Mouse (Mus musculus) gastrocnemius, postnatal 36 days (tissue): Measurements from ENCODE around the gene Tifa. TPM values are rescaled to one million over a fixed set of nuclear protein-coding genes. Genes with fewer than 3 reads are reported as not detected.

Experiments used
- DNase-seq, 2 experiments: peaks; one replicate each; pipeline ENCODE4 v3.0.0; 2022
- intact Hi-C: fragments of 180-260 bp; cut with DNase I; formaldehyde crosslinking; loops from one replicate; pipeline ENCODE4 v1.15.1; 2025
- total RNA-seq, 2 experiments: library from RNA; stranded (reverse); gene quantifications; 2 replicates each; pipeline ENCODE4 v1.2.3; 2021

The Tifa gene
- total RNA-seq, 2 experiments from 2014 or later: 0.59 to 1.0 TPM

- DNase-seq: no peak
- intact Hi-C loops: no loop called here
Observed at GRCm38 (mm10) chr3:127818694-127819663, 29.4 kb downstream of the Tifa start.

- intact Hi-C loops: no loop called here
- no peak for DNase-seq
Observed at GRCm38 (mm10) chr3:127820400-127820799, 30.8 kb downstream of the Tifa start.

- no peak for DNase-seq
- intact Hi-C loops: no loop called here
Observed at GRCm38 (mm10) chr3:127821209-127821608, 31.6 kb downstream of the Tifa start.

GRCm38 (mm10) chr3:127823886-127824863, 34.6 kb downstream of the Tifa start:
- no peak for DNase-seq
- intact Hi-C loops: no loop called here

- DNase-seq: no peak
- intact Hi-C loops: no loop called here
Observed at GRCm38 (mm10) chr3:127826503-127826902, 36.9 kb downstream of the Tifa start.

GRCm38 (mm10) chr3:127827123-127827522, 37.5 kb downstream of the Tifa start:
- intact Hi-C loops: no loop called here

GRCm38 (mm10) chr3:127830183-127830582, 40.6 kb downstream of the Tifa start:
- intact Hi-C loops: no loop called here
- DNase-seq: no peak

More at GRCm38 (mm10) chr3:127827123-127827522, 37.5 kb downstream of the Tifa start:
- DNase-seq: no peak

- intact Hi-C loops: no loop called here
- no peak for DNase-seq
Observed at GRCm38 (mm10) chr3:127831079-127831478, 41.5 kb downstream of the Tifa start.

GRCm38 (mm10) chr3:127834040-127834439, 44.4 kb downstream of the Tifa start:
- intact Hi-C loops: no loop called here
- no peak for DNase-seq

GRCm38 (mm10) chr3:127835594-127835993, 46.0 kb downstream of the Tifa start:
- no peak for DNase-seq
- intact Hi-C loops: loop anchor here (5.0 kb wide), 1 partner anchor 43 kb away; no protein-coding TSS in a partner anchor

- intact Hi-C loops: loop anchor here (5.0 kb wide), 1 partner anchor 44 kb away; no protein-coding TSS in a partner anchor
- no peak for DNase-seq
Observed at GRCm38 (mm10) chr3:127836798-127837153, 47.2 kb downstream of the Tifa start.

GRCm38 (mm10) chr3:127837154-127837865, 47.7 kb downstream of the Tifa start, which contains the start of gene Ap1ar:
Ap1ar (minus strand) TSS chr3:127837523.
- peak; percentile 93 to 94 for DNase-seq
- intact Hi-C loops: loop anchor here (5.0 kb wide), 1 partner anchor 45 kb away; no protein-coding TSS in a partner anchor

GRCm38 (mm10) chr3:127837972-127838644, 48.5 kb downstream of the Tifa start:
- DNase-seq: no peak
- intact Hi-C loops: loop anchor here (2.0 to 5.0 kb wide), 2 partner anchors 46 to 57 kb away; no protein-coding TSS in a partner anchor

- intact Hi-C loops: no loop called here
- DNase-seq: no peak
Observed at GRCm38 (mm10) chr3:127841926-127842325, 52.3 kb downstream of the Tifa start.

- intact Hi-C loops: no loop called here
- no peak for DNase-seq
Observed at GRCm38 (mm10) chr3:127843324-127843940, 53.8 kb downstream of the Tifa start.

GRCm38 (mm10) chr3:127843941-127844327, 54.3 kb downstream of the Tifa start:
- no peak for DNase-seq
- intact Hi-C loops: no loop called here

GRCm38 (mm10) chr3:127848088-127848808, 58.6 kb downstream of the Tifa start:
- no peak for DNase-seq
- intact Hi-C loops: no loop called here

- intact Hi-C loops: no loop called here
- no peak for DNase-seq
Observed at GRCm38 (mm10) chr3:127849922-127850321, 60.3 kb downstream of the Tifa start.
